Mouse (Mus musculus) MN1 (cell line): ENCODE data around the gene Tmod3.
A peak's percentile ranks its signal among the peaks of the same experiment; 100 is the strongest.

ENCODE experiments used
- DNase-seq: peaks from one replicate; pipeline ENCODE4 v3.0.0-alpha.2; 2016; ENCODE audit warnings: low spot score

The Tmod3 gene

DNA sequence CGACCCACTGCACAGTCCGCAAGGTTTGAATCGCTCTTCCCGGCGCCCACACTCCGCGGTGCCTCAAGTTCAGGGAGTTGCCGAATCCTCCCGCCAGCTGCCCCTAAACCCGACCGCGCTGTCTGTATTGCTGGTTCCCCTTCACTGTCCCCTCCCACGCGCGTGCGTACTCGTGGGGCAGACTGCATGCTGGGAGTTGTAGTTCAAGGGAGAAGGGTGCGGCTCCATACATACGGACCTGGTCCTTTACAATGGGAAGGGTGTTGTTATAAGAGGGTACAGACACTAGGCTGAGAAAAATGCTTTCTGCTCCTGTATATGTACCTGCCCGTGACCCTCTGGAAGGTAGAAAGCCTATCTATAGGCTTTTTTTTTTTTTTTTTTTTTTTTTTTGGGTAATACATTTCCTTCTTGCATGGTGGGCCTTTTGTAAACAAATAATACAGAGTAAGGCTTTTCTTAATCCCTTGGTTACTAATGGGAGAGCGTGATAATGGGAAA lies at the start of gene Tmod3:
Tmod3 (minus strand) TSS at position 146 of the 501 bp plus-strand sequence.
- peak; percentile 95 for DNase-seq

DNA sequence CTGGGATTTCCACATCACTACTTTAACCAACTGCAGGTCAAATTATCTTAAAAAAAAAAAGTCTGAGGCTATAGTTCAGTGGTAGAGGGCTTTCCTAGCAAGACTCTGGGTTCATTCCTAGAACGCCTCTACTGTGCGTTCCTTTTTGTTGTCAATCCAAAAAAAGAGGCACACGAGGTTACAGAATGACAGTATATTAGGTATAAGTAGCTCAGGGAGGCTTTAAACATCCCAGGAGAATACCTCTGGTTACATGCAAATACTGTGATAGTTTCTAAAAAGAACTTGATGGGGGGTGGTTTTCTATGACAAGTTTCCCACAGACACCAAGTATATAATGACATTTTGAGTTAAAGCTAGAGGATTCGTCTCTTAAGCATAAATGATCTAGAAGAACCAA lies 48.0 kb upstream of the Tmod3 start:
- DNase-seq, result no peak

DNA sequence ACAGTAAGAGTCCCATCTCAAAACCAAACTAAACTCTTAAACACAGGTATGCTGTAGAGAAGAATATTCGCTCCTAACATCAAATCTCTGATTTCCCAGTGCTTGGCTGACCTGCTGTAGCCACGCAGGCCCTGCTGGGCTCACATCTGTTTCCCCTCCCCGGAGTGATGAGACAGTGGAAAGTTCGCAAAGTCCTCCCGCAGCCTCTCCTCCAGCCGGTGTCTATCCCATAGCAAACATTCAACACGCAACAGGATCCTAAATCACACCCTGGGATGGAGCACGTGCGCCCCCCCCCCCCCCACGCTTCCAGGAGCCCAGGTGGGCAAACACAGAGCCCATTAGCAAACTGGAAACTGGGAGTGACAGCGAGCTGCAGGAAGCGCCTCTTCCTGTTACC lies 42.1 kb upstream of the Tmod3 start:
- no peak for DNase-seq

DNA sequence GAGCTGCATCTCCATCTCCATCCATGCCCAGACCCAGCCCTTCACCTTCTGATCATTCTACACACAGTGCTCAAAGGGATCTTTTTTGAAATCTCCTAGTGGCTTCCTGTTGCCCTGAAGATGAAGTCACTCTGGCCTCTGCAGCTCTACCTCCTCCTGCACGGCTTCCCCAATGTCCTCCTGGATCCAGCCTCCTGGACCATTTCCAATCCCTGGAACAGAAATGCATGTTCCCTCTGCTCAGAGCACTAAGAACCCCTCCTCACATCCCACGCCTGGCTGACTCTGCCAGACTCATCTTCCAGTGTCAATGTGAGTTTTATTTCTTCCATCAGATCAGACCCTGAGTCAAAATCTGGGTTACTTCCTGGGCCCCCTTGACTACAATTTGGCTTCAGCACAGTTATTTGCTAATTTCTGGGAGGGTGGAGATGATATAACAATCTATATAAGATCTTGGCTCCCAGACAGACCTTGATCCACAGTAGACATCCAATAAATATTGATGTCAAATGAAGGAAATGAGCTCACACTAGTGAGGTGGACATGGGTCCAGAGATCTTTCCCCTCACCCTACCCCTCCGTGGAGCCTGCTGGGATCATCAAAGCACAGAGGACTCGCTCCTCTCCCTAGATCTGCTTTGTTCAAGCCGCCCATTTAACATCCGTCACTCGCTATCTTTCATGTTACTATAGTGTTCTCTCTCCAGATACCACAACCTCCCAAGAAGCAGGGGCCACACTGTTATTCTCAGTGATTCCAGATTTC lies 40.9 kb upstream of the Tmod3 start:
- DNase-seq, result peak; percentile 77

DNA sequence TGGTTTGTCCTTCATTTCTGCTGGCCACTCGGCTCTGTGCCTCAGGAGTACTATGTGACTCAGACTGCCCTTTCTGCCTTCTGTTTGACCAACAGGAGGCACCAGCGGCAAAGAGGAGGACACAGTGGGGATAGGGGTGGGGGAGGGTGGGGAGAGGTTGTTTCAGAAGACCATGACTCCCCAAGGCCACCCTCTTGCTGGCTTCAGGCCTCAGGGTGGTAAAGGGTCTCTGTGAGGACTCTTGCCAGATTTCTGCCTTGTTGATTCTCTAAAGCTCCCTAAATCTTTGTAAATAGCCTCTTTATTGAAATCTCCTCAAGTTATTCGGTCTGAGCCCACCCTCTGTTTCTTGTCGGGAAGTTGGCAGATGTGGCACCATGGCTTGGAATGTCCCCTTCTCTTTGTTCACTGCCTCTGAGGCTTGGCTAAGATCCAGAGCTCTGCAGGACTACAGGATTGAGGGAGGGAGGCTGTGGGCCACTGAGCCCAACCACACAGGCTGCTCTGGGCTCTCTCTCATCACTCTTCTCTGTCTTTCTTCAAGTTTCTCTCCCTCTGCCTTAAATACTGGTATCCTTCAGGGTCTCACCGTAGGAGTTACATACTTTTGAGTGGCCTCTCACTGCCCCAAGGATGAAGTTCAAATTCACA lies 39.9 kb upstream of the Tmod3 start:
- DNase-seq, result peak; percentile 25

DNA sequence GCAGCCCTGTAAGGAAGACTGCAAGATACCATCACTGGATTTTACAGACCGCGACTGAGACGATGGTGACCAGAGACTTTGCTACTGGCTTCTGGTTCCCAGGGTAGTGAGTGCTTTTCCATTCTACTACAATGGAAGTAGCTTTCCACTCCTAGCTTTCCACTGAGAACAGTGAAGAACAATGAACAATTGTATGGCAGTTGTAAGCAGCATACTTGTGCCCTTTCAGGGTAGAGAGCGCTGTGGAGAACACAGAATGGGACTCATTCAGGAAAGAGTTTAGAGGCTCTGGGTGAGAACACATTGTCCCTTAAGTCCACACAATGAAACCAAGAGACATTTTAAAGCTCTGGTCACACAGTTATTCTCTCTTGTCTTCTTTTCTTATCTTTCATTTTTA lies 38.1 kb upstream of the Tmod3 start:
- DNase-seq, result no peak

DNA sequence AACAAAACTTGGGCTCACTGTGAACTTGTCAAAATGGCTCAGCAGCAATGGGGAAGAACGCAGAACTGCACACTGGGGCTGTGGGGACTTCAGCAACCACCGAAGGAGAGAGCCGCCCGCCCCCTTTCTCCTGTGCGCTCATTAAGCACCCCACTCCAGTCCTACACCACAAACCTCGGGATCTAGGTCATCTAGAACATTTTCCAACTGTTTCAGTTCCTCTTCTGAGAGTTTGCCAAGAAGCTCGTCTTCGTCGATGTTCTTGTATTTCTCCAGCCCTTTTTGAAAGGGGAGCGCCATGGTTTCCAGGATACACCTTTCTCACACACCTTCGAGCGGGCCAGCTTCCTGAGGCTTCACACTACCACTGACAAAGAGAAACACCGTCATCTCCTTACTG lies 37.6 kb upstream of the Tmod3 start:
- DNase-seq, result no peak

DNA sequence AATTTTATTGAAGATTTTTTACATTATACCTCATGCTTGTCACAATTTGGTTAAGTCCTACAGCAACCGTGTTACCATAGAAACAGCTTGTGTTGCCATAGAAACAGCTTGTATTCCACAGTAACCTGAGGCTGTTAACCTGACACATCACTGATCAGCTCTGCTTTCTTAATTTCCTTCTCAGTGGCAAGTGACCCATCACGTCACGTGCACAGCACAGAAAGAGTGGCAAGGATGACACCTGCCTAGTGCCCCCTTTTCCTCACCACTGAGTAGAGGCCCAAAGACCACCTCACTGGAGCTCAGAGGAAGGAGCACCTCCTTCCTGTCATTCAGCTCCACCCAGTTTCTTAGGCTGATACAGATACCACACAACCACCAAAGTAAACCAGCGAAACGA lies 34.0 kb upstream of the Tmod3 start:
- peak; percentile 44 for DNase-seq

DNA sequence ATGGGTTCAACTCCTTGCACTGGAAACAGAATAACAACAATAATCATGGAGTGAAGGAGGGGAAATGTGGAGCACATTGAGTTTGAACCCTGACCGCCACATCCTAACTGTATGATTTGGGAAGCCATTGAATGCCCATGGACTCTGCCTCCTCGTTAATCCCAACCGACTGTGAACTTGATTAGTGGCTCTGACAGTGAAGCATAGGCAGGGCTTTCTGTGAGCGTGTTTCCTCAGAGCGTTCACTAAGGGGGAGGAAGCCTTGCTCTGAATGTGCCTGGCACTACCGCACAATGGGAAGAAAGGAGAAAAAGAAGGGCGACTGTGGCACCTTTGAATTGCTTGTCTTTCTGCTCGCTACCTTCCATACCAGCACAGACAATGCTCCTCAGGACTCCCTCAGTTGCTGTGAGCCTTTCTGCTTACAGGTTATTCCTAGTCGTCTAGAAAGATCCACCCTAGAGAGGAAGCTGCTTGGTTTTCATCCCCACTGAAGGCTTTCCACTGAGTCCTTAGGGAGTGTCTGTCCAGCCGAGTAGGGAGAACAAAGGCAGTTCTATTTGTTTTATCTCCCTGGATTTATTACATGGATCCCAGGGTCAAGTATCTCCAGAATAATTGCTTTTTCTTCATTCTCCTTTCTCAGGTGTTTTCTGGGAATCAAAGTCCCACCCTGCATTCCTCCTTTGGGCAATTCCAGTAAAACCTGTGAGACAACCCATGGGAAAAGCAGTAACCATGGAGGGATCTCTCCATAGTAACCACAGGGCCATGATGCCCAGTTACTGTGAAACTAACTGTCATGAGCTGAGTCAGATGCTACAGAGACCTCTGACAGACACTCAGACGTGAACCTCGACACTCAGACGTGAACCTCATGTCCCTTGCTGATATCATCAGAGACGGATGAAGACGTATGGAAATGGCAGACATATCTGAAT lies 30.7 kb upstream of the Tmod3 start:
- DNase-seq, result no peak

DNA sequence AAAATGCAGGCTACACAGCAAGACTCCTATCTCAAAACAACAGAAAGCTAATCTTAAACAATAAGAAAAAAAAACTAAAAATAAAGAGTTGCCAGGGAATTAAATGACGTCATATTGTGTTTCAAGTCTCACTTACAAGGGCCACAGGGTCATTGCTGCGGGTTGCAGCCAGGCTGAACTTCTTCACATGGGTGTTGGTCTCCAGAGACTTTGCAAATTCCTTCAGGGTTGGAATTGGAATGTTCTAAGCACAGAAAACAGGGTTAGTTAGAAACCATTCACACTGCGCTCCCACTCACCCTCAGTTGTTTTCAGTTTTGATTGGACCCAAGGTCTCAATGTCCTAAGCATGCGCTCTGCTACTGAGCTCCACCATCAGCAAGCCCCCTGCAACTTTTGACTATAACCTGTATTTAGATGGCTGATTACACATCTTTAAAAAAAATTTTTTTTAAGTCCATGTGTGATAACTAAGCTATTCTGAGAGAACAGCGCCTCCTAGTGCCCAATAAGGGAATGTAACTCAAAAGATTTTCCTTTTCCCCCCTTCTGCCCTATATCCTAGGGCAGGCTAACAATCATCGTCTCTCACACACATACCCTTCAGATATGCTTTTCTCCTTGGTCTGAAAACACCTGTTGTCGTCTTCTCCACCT lies 22.4 kb upstream of the Tmod3 start:
- DNase-seq, result peak; percentile 55

DNA sequence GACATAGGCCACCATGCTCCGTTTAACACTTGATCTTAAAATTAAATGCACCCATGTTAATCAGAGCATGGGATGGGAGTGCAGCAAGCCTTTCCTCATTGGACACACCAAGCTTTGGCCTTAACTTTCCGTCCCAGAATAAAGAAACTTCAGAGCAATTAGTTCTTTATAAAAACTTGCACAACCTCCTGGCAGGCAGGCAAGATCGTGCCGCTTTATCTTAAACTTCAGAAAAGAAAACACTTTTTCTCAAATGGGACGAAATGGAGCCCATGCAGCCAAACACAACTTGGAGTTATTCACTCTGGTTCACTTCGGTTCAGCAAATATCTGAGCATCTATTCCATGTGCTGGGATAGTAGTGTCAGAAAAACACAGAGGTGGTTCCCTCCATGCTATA lies 19.9 kb upstream of the Tmod3 start:
- DNase-seq, result no peak

DNA sequence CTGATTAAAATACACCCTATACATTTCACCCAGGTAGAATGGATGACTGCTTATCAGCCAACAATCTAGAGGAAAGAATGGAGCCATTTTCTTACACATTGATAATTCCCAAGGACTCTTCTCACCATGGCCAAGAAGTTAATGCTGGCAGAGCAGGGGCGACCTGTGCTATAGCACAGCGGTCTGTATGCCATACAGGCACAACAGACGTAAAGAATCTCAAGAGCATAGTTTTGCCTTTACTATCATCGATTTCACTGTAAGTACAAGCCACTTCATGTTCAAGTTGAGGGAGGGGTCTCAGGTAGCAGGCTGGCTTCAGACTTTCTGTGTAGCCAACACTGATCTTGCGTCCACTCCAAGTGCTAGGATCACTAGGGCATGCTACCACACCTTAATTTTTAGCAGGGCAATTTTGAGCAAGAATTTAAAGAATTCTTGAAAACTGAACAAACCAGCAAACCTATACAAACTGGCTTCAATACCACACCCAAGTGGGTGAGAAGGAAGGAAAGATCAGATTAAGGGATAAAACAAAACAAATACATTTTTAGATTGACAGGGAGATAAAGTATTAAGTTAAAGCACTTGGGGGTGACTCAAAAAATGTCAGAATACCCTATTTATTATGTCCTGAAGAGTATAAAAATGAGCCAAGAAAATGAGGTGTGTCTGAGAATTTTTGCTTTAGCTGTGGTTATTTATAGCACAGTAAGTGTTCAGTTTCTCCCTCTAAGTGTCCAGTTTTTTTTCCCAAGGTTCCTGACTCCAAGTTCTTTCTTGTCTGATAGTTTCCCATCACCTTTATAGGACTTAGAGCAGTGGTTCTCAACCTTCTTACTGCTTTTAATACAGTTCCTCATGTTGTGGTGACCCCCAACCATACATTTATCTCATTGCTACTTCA lies 11.8 kb upstream of the Tmod3 start:
- no peak for DNase-seq

DNA sequence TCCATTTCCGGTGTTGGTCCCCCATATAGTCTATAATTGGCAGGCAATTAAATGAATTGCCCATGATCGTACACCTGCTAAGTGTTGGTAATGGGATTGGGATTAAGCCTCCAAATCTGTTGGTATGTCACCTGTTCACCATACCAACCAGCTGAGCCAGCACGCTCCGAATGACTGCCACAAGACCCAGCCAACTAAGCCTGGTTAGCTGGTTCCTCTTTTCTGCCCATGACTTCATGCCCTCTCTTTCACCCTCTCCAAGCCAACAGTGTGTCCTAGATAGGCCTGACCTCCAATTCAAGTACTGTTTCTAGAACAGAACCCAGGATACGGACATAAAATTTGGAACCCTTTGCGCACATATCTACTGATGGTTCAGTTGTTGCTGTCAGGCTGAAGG lies 8.9 kb upstream of the Tmod3 start:
- DNase-seq, result no peak

DNA sequence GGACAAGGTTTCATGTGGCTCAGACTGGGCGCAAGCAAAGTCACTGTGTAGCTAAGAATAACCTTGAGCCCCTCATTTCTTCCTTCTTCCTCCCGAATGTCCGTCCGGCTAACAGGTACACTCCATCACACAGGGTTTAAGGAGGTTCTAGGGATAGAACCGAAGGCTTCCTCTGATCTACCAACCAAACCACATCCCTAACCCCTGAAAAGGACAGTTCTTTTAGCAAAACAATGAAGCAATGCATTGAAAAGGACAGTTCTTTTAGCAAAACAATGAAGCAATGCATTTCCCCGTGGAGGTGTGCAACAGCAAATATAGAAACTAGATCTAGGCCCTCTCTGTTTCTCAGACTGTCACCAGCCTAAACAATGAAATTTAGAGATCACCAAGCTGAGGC lies 5.4 kb upstream of the Tmod3 start:
- DNase-seq, result no peak

DNA sequence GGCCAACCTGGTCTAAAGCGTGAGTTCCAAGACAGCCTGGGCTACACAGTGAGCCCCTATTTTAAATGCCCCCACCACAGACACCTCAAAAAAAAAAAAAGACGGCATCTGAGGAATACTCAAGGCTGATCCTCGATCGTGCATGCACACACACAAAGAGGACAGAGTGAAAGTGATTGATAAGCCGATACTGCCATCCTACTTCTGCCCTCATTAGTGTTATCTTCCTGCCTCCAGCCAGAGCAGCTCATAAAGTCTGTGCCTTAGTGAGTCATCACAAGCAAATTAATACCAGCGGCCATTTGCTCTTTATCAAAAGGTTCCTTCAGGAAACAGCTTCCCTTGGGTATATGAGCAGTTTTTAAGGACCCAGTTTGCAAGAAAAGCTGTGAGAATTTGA lies 4.2 kb upstream of the Tmod3 start:
- peak; percentile 68 for DNase-seq

DNA sequence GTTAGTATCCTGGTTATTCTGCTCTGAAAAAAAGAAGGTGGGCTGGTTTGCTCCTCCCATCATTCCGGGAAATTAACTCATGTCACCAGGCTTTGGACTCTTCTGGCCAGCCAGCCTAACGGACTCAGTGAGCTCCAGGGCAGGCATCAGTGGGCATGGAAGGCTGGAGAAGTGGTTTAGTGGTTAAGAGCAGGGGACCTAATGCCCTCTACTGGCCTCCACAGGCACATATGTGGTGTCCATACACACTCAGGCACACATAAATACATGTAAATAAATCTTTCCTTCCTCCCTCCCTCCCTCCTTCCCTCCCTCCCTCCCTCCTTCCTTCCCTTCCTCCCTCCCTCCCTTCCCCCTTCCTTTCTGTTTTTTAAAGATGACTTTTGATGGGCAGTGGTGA lies 3.7 kb upstream of the Tmod3 start:
- DNase-seq, result no peak

DNA sequence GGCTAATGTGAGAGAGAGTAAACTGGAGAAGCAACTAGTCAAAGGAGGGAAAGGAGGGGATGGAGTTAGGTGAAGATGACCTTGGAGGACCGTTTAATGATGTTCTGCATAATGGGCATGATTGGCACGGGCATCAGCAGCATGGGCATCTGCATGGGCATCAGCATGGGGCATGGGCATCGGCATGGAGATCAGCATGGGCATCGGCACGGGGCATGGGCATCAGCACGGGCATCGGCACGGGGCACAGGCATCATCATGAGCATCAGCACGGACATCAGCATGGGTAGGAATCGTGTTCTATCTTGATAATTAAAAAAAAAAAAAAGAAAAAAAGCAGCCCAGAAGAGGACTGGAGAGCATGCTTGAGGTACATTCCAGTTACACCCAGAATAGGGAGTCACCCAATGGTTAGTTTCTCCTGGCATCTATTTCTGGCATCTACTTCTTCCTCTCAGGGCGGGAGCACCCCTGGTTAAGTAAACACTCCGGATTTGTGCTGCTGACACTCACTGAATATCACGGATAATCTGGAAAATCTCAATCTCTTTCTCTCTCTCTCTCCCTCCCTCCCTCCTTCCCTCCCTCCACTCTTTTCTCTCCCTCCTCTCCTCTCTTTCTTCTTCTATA lies 1.7 kb upstream of the Tmod3 start:
- no peak for DNase-seq

DNA sequence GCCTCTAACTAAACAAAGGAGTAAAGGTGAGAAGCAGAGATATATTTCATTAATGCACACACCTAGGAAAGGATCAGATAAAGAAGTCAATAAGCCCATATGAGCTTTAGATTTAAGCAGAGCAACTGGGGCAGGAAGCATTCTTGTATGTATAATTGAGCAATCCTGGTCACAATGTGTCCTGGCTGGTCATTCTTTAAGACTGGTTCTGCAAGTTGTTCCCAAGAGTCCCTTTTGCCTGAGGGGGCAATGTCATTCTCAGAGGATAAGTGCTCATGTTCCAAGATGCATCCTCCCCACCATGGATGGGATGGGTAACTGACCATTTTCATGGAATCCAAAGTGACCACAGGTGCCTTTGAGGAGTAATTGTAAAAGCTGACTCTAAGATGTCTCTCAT lies 896 bp upstream of the Tmod3 start:
- no peak for DNase-seq

DNA sequence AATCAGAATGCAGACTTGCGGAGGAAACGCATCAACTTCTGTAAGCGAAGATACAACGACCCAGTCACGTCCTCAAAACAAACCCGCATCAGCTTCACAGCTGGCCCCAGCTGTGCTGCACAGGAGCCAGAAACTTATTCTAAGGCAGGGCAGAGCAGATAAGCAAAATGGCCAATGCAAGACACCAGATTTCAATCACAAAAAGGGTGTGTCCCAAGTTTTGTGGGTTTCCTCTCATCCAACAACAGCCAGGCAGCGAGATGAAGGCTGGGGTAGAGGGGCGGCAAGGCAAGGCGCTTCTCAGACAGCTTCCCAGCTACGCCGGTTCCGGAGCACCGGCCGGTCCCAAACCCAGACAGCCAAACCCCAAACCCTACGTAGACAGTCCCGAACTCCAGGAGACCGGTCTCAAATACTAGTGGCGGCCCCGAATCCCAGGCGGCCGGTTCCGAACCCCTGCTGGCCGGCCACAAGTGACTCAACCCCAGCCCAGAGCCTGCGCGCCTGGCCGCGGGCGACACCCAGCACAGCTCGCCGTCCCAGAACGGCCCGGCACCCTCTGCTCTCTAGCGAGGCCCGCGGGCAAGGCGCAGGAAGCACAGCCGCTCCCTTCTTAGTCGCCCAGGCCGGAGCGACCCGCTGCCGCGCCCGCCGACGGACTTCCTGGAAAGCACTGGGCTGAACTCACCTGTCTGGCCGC lies 495 bp downstream of the Tmod3 start:
- peak; percentile 33 for DNase-seq

DNA sequence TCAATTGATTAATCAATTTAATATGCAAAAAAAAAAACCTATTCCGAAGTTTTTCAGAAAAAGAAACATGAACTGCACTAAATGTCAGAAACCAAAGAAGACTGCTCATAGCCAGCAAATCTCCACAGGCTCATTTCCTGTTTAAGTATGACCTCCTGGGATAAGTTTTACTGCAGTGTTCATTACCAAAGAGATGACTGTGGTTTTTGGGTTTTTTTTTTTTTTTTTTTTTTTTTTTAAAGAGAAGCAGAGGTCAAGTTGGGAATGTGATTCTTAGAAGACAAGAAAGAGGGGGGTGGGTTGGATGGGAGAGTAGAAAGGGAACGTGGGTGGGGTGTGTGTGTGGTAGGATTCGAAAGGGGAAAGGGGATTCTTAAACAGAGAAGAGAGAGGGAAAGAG lies 1.1 kb downstream of the Tmod3 start:
- DNase-seq, result no peak
